Mouse (Mus musculus): ENCODE results near the gene Wnk2. TPM values are rescaled to one million over a fixed set of nuclear protein-coding genes. Genes with fewer than 3 reads are reported as not detected.

The Wnk2 gene
- polyA plus RNA-seq, 1 experiment from 2014 or later: 1.6 TPM

- no peaks in the 10 kb centered on the region for H3K9me3 ChIP-seq (replicated peaks; ENCODE audit: control insufficient read depth, low read length)
- peaks cover 54% of the 10 kb centered on the region for H3K4me1 ChIP-seq (ENCODE audit: control insufficient read depth, insufficient read depth, low read length)
- H3K4me3 ChIP-seq (ENCODE audit: low read depth, low read length): no peak overlapping the region
- 79% methylated on average over 7 of the region's 7 CpGs for WGBS (ENCODE audit: insufficient replicate concordance)
- ATAC-seq (replicated peaks; ENCODE audit: insufficient number of reproducible peaks, low FRiP score, low TSS enrichment): no peak
- H3K4me2 ChIP-seq: 0 out of 2 replicates have a peak overlapping the region, but pooled peaks have one; percentile 2
- H3K36me3 ChIP-seq (ENCODE audit: control insufficient read depth, insufficient read depth, low read length): peaks cover 3% of the 10 kb centered on the region; the same call in 1 of the 2 replicates
- peak overlapping the region; percentile 52; the same call in 1 of the 2 replicates for H3K9ac ChIP-seq (ENCODE audit: low read depth, low read length)
- no peaks in the 10 kb centered on the region for H3K27me3 ChIP-seq (ENCODE audit: control insufficient read depth, insufficient read depth, low read length)
- H3K27ac ChIP-seq (ENCODE audit: low read depth, low read length): 0 out of 2 replicates have a peak overlapping the region, but pooled peaks have one; percentile 50
These were observed 43.3 kb upstream of the Wnk2 start for GRCm38 (mm10) chr13:49190876-49191672.

DNA sequence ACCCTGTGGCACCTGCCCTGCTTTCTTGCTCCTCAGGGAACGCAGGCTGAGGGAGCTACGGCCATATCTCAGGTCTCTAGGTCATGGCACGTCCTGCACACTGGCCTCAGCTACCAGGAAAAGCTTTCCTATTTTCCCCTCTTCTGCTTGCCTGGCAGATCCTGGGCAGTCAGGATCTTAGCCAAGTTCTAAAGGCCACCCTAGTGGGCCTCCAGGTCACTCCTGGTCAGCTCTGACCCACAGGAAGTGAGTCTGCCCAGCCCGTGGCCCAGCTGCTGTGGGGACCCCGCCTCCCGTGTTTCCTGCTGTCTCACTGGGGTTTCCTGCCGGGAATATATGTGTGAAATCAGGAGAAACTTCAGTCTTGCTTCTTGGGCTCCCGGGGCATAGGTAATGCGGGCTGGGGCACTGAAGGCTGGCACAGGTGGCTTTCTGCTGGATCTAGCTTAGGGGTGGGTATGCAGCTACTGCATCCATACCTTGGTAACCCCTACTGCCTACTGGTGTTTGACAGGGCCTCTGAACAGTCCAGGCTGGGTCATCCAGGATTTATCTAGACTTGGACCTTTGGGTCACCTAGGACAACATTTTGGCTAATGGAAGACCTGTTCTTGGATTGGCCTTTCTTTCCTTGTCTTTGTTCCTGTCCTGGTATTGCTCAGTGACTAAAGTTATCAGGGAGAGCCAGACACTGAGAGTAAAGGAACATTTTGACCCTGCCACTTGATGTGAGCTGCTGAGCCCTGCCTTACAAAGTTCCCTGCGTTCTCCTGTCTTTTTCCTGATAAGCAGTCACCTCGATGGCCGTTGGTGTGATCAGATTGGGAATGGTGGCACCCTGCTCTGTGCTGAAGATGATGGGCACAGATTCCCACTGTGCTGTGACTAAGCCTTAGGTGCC is 42.4 kb upstream of the Wnk2 start:
- H3K4me3 ChIP-seq (ENCODE audit: low read depth, low read length): no peak overlapping the region
- peaks cover 54% of the 10 kb centered on the region for H3K4me1 ChIP-seq (ENCODE audit: control insufficient read depth, insufficient read depth, low read length)
- no peak overlapping the region; the same call in 1 of the 2 replicates for H3K9ac ChIP-seq (ENCODE audit: low read depth, low read length)
- peak overlapping the region; percentile 29; the same call in 1 of the 2 replicates for H3K4me2 ChIP-seq
- ATAC-seq (replicated peaks; ENCODE audit: insufficient number of reproducible peaks, low FRiP score, low TSS enrichment): no peak
- peak overlapping the region; percentile 50; the same call in 1 of the 2 replicates for H3K27ac ChIP-seq (ENCODE audit: low read depth, low read length)
- no peaks in the 10 kb centered on the region for H3K36me3 ChIP-seq (ENCODE audit: control insufficient read depth, insufficient read depth, low read length)
- WGBS (ENCODE audit: insufficient replicate concordance): 53% methylated on average over 12 of the region's 12 CpGs
- no peaks in the 10 kb centered on the region for H3K27me3 ChIP-seq (ENCODE audit: control insufficient read depth, insufficient read depth, low read length)
- H3K9me3 ChIP-seq (replicated peaks; ENCODE audit: control insufficient read depth, low read length): no peaks in the 10 kb centered on the region

- Histone ChIP-seq H3K27ac (ENCODE audit: low read depth, low read length) (no peak overlapping the region), H3K4me1 (ENCODE audit: control insufficient read depth, insufficient read depth, low read length) (peaks cover 54% of the 10 kb centered on the region), H3K9ac (ENCODE audit: low read depth, low read length) (no peak overlapping the region)
These were observed 41.1 kb upstream of the Wnk2 start for GRCm38 (mm10) chr13:49188966-49189360.

DNA sequence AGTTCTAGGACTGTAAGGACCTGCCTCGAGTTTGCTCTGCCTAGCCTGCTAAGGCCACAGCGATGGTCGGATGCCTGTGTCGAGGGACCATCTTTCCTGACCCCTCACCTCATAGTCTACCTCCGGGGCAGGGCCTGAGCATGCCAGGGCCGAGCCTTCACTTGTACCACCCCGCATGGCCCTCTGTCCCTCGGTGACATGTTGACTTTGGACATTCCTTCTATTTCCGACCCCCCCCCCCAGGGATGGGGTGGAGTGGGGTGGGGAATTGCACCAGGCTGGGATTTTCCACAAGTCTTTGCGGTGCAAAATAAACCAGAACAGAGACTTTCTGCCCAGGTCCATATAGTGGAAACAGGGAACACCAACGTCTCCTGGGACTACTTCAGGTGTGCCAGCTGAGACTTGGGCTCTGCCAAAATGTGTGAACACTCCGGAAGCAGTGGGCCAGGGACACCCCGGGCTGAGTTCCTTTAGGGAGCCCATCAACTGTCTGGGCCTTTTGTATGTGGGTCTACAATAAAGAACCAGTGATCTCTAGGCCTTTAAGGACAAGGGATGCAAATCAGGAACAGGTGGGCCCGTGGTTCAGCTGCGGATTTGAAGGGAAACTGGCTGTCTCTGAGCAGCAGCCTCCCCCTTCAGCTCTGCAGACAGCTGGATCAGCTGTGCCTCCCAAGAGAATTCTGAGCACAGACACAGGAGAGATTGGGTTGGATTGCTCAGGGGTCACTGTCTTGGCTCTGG is 40.6 kb upstream of the Wnk2 start:
- H3K4me1 ChIP-seq (ENCODE audit: control insufficient read depth, insufficient read depth, low read length): peaks cover 57% of the 10 kb centered on the region
- peak overlapping the region; percentile 69 for H3K4me3 ChIP-seq (ENCODE audit: low read depth, low read length)
- WGBS (ENCODE audit: insufficient replicate concordance): 20% methylated on average over 15 of the region's 15 CpGs
- peak overlapping the region; percentile 74 for H3K9ac ChIP-seq (ENCODE audit: low read depth, low read length)
- no peaks in the 10 kb centered on the region for H3K27me3 ChIP-seq (ENCODE audit: control insufficient read depth, insufficient read depth, low read length)
- H3K36me3 ChIP-seq (ENCODE audit: control insufficient read depth, insufficient read depth, low read length): no peaks in the 10 kb centered on the region
- no peak for ATAC-seq (replicated peaks; ENCODE audit: insufficient number of reproducible peaks, low FRiP score, low TSS enrichment)
- H3K4me2 ChIP-seq: peak overlapping the region; percentile 100
- no peaks in the 10 kb centered on the region for H3K9me3 ChIP-seq (replicated peaks; ENCODE audit: control insufficient read depth, low read length)
- 0 out of 2 replicates have a peak overlapping the region, but pooled peaks have one; percentile 5 for H3K27ac ChIP-seq (ENCODE audit: low read depth, low read length)

More at GRCm38 (mm10) chr13:49188966-49189360, 41.1 kb upstream of the Wnk2 start:
- 54% methylated on average over 2 of the region's 2 CpGs for WGBS (ENCODE audit: insufficient replicate concordance)
- no peak for ATAC-seq (replicated peaks; ENCODE audit: insufficient number of reproducible peaks, low FRiP score, low TSS enrichment)
- Histone ChIP-seq H3K4me3 (ENCODE audit: low read depth, low read length) (no peak overlapping the region), H3K9me3 (replicated peaks; ENCODE audit: control insufficient read depth, low read length) (no peaks in the 10 kb centered on the region), H3K4me2 (no peak overlapping the region; the same call in 1 of the 2 replicates), H3K27me3 (ENCODE audit: control insufficient read depth, insufficient read depth, low read length) (no peaks in the 10 kb centered on the region), H3K36me3 (ENCODE audit: control insufficient read depth, insufficient read depth, low read length) (no peaks in the 10 kb centered on the region)

DNA sequence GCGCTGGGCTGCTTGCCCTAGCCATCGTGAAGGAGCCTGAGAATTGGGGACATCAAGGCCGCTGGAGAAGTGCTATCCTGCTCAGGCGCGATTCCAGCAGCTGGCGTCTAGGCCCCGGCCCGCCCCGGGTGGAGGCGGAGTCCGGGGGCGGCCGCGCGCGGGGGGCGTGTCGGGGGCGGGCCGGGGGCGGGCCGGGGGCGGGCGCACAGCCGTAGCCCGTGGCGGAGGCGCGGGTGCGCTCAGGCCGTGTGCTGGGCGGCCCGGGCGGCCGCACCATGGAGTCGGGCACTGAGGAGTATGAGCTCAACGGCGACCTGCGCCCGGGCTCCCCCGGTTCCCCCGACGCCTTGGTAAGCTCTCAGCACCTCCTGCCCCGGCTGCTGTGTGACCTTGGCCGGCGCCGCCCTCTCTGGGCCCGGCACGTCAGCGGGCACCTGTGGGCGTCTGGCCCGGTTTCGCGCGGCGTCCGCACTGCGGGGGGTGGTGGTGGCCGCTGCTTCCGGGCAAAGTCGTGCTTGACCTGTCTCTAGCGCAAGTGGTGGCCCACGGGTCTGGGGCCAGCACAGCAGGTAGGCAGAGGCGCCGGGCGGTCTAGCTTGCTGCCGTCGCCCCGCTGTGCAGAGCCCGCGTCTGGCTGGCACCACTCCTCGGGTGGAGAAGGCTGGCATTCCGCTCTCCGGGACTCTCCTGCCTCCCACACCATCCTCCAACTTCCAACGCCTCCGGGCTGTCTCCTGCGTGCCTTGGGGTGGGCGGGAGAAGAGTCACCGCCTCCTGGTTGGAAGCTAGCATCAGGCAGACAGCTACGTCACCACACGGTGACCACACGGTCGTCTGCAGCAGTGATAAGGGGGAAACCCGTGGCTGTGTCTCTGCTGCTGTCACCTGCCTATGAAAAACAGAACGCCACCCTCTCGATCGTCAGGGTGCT is 39.7 kb upstream of the Wnk2 start, which contains the start of gene Ninj1:
TSS of gene Ninj1 (plus strand) at position 198 of the 931 bp plus-strand sequence.
- Histone ChIP-seq H3K4me1 (ENCODE audit: control insufficient read depth, insufficient read depth, low read length) (peaks cover 63% of the 10 kb centered on the region), H3K9me3 (replicated peaks; ENCODE audit: control insufficient read depth, low read length) (no peaks in the 10 kb centered on the region), H3K27ac (ENCODE audit: low read depth, low read length) (peak within 1 kb of the TSS; percentile 70), H3K9ac (ENCODE audit: low read depth, low read length) (peak within 1 kb of the TSS; percentile 74), H3K4me2 (peak within 1 kb of the TSS; percentile 100), H3K27me3 (ENCODE audit: control insufficient read depth, insufficient read depth, low read length) (no peaks in the 10 kb centered on the region), H3K36me3 (ENCODE audit: control insufficient read depth, insufficient read depth, low read length) (no peaks in the 10 kb centered on the region), H3K4me3 (ENCODE audit: low read depth, low read length) (peak within 1 kb of the TSS; percentile 69)
- under 1% methylated on average over 61 of the region's 87 CpGs for WGBS (ENCODE audit: insufficient replicate concordance)
- ATAC-seq (replicated peaks; ENCODE audit: insufficient number of reproducible peaks, low FRiP score, low TSS enrichment): peak; percentile 90

DNA sequence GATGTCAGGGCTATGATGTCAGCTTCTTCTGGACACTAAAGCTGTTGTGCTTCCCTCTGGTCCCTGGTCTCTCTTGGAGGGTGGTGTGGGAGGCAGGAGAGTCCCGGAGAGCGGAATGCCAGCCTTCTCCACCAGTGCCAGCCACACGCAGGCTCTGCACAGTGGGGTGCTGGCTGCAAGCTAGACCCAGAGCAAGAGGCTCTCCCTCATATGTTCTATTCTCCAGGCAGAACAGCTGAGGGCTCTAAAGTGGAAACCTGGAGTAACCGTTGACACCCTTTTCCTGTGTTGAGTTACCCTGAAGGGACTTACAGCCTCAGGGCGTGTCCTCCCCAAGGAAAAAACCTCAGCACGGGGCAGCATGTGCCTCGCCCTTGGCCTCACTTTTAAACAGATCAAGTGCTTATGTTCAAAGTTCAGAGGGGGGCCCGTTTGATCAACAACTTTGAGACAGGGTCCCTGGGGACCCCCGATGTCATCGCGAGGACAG is 39.0 kb upstream of the Wnk2 start:
- no peak for ATAC-seq (replicated peaks; ENCODE audit: insufficient number of reproducible peaks, low FRiP score, low TSS enrichment)
- Histone ChIP-seq H3K4me1 (ENCODE audit: control insufficient read depth, insufficient read depth, low read length) (peaks cover 55% of the 10 kb centered on the region), H3K36me3 (ENCODE audit: control insufficient read depth, insufficient read depth, low read length) (no peaks in the 10 kb centered on the region), H3K9ac (ENCODE audit: low read depth, low read length) (peak overlapping the region; percentile 74), H3K27me3 (ENCODE audit: control insufficient read depth, insufficient read depth, low read length) (no peaks in the 10 kb centered on the region), H3K9me3 (replicated peaks; ENCODE audit: control insufficient read depth, low read length) (no peaks in the 10 kb centered on the region), H3K27ac (ENCODE audit: low read depth, low read length) (peak overlapping the region; percentile 64; the same call in 1 of the 2 replicates), H3K4me2 (peak overlapping the region; percentile 100), H3K4me3 (ENCODE audit: low read depth, low read length) (peak overlapping the region; percentile 69)
- WGBS (ENCODE audit: insufficient replicate concordance): 16% methylated on average over 11 of the region's 11 CpGs

DNA sequence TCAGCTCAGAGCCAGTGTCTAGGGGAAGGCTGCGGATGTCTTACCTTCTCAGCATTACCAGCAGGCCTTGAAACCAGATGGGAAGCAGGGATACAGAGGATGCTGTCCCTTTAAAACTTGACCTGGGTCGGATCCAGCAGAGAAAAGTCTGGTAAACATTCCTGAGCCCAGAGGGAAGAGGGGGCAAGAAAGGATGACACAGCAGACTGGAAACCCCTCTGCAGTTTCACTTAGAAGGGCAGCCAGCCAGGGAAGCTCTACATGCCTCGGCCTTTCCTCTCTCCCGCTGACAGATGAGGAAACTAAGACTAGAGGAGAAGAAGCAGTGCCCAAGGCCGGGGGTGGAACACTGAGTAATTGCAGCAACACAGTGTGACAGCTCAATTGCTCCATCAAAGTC is 35.8 kb upstream of the Wnk2 start:
- Histone ChIP-seq H3K4me3 (ENCODE audit: low read depth, low read length) (no peak overlapping the region), H3K9me3 (replicated peaks; ENCODE audit: control insufficient read depth, low read length) (no peaks in the 10 kb centered on the region), H3K36me3 (ENCODE audit: control insufficient read depth, insufficient read depth, low read length) (no peaks in the 10 kb centered on the region), H3K9ac (ENCODE audit: low read depth, low read length) (peak overlapping the region; percentile 22; the same call in 1 of the 2 replicates), H3K4me2 (no peak overlapping the region), H3K27me3 (ENCODE audit: control insufficient read depth, insufficient read depth, low read length) (no peaks in the 10 kb centered on the region), H3K4me1 (ENCODE audit: control insufficient read depth, insufficient read depth, low read length) (peaks cover 36% of the 10 kb centered on the region), H3K27ac (ENCODE audit: low read depth, low read length) (no peak overlapping the region)
- 46% methylated on average over 5 of the region's 5 CpGs for WGBS (ENCODE audit: insufficient replicate concordance)
- ATAC-seq (replicated peaks; ENCODE audit: insufficient number of reproducible peaks, low FRiP score, low TSS enrichment): no peak
